Mouse (Mus musculus): Measurements from ENCODE around the gene 1700019N19Rik.

1700019N19Rik gene

DNA sequence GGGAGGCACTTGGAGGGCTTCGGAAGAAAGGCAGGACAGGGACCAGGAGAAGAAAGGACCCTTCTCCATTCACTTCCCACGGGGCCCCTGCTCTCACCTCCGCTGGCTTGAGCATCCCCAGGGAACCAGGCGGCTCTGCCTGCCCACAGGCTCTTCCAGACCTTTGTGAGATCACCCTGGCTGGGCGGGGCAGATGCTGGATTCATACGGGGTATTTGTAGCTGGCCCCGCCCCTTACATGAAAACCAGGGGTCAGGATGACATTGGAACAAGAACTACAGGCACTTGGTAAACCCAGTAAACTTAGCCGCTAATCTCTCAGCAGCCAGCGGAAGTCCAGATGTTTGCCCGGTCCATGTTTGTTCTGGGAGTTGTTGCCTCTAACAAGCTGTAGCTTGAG lies at the start of gene 1700019N19Rik:
Gene 1700019N19Rik, minus strand, starts transcription at position 178 of the 400 bp plus-strand sequence.
- no peak for DNase-seq (ENCODE audit: low spot score)

GRCm38 (mm10) chr19:58843606-58844005 lies 49.3 kb upstream of the 1700019N19Rik start:
- no peak for DNase-seq (ENCODE audit: low spot score)

GRCm38 (mm10) chr19:58840721-58841271 lies 46.5 kb upstream of the 1700019N19Rik start:
- DNase-seq (ENCODE audit: low spot score) = no peak

- DNase-seq (ENCODE audit: low spot score) = no peak
Measured at GRCm38 (mm10) chr19:58839806-58840205, 45.5 kb upstream of the 1700019N19Rik start.

- DNase-seq (ENCODE audit: low spot score) = no peak
Measured at GRCm38 (mm10) chr19:58839345-58839744, 45.1 kb upstream of the 1700019N19Rik start.

DNA sequence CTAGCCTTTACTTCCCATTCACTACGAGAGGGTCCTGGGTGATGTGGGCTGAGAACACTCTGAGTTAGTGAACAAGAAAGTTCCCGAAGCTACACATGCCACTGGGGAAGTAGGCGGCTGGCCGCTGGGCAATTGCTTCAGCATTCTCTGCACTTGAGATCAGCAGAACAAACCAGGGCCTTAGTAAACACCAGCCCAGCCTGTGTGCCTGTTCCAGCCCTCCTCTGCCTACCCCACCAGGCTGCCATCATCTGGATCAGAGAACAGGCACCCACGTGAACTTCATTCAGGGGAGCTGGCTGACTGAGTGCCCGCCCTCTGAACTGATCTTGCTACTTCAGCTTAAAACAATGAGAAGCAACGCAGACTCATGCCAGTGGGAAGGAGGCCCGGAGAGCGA lies 44.4 kb upstream of the 1700019N19Rik start:
- no peak for DNase-seq (ENCODE audit: low spot score)

- no peak for DNase-seq (ENCODE audit: low spot score)
Measured at GRCm38 (mm10) chr19:58833639-58834180, 39.4 kb upstream of the 1700019N19Rik start.

DNA sequence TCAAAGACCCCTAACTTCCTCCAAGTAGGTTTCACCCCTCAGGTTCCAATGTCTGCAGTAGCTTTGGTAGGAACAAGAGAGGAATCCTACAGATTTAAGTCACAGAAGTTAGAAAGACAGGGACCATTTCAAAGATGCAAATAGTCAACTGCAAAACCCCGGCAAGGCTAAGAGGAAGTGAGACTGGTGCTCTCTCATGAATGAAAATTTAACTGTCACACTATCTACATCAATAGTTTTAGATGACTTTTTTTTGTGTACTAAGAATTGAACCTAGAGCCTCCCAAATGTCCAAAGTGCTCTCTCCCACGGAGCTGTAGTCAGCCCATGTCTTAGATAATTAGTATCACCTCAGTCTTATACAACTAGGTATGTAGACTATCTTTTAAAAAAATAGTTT lies 38.7 kb upstream of the 1700019N19Rik start:
- DNase-seq (ENCODE audit: low spot score) = no peak

DNA sequence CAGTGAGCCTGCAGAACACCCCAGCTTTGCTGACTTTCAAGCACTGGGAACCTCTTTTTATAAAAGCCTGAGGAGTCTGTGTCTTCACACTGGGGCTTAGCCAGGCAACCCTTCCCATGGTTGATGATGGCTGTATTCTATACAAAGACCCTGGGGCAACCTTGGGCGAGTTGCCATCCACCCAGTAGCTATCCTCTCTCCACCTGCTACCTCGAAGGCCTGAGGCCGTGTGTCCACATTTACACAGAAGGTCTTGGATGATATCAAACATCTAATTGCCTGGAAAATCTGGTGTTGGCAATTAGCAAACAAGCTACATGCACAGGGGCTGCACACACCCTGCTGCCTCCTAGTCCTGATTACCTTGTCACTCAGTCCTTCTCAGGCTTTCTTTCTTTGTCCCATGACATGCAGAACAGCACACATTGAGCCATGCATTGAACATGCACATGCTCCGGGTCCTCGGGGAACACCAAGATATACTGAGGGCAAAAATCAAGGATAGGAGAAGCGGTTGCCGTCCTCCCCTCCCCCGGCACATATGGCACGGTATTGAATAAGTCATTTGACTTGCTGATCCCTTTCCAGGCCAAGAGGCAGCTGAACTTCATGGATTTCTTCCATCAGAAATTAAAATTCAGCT lies 37.1 kb upstream of the 1700019N19Rik start:
- DNase-seq (ENCODE audit: low spot score) = no peak

DNA sequence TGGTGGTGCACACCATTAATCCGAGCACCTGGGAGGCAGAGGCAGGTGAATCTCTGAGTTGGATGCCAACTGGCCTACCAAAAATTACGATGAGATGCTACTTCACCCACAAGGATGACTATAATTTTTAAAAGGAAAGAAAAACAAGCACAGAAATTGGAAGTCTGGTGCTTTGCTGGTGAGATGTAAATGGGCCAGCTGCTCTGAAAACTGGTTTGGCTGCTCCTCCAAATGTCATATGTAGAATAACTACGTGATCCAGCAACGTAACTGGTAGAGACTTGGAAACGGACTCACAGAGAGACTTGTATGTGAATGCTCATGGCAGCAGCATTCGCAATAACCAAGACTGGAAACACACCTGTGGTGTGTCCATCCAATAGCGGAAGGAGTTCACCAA lies 35.9 kb upstream of the 1700019N19Rik start:
- no peak for DNase-seq (ENCODE audit: low spot score)

DNA sequence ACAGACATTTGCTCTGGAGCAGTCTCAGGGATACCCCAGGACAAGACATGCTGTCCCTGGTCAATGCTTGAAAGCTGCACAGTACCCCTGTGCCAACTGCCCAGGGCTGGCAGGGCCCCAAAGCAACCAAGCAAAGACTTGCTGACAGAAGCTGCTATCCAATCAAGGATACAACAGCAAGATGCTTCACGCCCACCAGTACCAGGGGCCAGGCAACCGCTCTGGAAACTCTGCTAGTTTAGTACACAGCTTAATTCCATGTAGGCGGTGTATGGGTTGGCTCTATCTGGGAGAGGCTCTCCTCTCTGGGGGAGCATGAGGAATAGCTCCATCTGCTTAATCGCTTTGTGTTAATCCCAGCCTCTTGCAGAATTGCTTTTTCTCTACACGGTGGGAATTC lies 35.3 kb upstream of the 1700019N19Rik start:
- DNase-seq (ENCODE audit: low spot score) = no peak

GRCm38 (mm10) chr19:58827656-58828055 lies 33.4 kb upstream of the 1700019N19Rik start:
- DNase-seq (ENCODE audit: low spot score) = no peak

GRCm38 (mm10) chr19:58824316-58824715 lies 30.1 kb upstream of the 1700019N19Rik start:
- no peak for DNase-seq (ENCODE audit: low spot score)

- no peak for DNase-seq (ENCODE audit: low spot score)
Measured at GRCm38 (mm10) chr19:58823301-58823700, 29.0 kb upstream of the 1700019N19Rik start.

- no peak for DNase-seq (ENCODE audit: low spot score)
Measured at GRCm38 (mm10) chr19:58822454-58823200, 28.4 kb upstream of the 1700019N19Rik start.

- DNase-seq (ENCODE audit: low spot score) = no peak
Measured at GRCm38 (mm10) chr19:58818571-58819415, 24.5 kb upstream of the 1700019N19Rik start.

DNA sequence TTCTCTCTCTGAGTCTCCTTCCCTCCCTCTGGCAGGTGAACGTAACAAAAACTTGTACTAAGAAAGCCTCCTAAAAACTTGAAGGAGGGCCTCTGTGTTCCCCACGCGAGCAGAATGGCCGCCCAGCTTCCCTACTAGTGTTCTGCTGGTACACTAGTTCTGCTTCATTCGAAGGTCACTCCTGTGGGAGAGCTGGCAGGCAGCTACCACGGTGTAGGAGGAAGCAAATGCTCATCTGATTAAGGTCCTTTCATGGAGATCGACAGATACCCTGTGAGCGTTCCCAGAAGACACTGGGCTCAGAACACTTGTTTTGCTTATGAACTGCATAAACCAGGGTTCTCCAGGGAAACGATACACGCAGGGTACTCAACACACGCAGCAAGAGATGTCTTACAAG lies 23.1 kb upstream of the 1700019N19Rik start:
- no peak for DNase-seq (ENCODE audit: low spot score)

DNA sequence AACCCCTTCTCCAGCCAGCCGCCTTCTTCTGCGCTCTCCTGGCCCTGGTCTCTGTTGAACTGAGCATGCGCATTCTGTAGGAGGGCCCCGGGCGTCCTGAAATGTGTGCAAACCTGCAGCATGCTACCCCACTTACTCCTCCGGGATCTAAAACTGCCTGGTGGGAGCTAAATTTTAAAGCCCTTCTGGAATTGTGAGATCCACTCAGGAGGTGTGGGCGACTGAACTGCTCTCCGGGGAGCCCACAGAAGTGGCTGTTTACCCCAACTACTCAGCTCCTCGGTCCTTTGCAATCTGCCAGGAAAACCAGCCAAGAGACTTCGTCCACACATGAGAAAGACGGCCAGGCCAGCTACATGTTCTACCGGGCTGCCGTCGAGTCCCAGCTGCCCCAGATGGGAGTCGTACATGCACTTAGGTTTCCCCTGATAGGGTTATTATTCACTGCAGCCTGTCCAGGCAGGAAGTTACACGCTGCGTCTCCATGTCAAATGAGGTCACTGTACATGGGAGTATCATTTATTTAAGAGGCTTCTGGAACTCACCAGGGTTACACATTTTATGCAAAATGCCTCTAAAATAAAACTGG lies 22.3 kb upstream of the 1700019N19Rik start:
- DNase-seq (ENCODE audit: low spot score) = no peak

- DNase-seq (ENCODE audit: low spot score) = no peak
Measured at GRCm38 (mm10) chr19:58815179-58815922, 21.1 kb upstream of the 1700019N19Rik start.

- DNase-seq (ENCODE audit: low spot score) = no peak
Measured at GRCm38 (mm10) chr19:58810536-58810935, 16.3 kb upstream of the 1700019N19Rik start.

GRCm38 (mm10) chr19:58808864-58809263 lies 14.6 kb upstream of the 1700019N19Rik start:
- no peak for DNase-seq (ENCODE audit: low spot score)

Measured in c-Kit-positive CD71-positive TER-119-positive erythroid progenitor cells, embryonic 14.5 days (primary cell).